Mouse (Mus musculus) left cerebral cortex, adult 2 months (tissue): ENCODE data around the gene Cmbl. TPM values are rescaled to one million over a fixed set of nuclear protein-coding genes. Genes with fewer than 3 reads are reported as not detected.

ENCODE experiments used
- DNase-seq, 2 experiments: peaks; one replicate each; pipeline ENCODE4 v3.0.0; 2021 to 2022; ENCODE audit warnings: low spot score in 2 of 2, mixed read lengths in 1 of 2; ENCODE audit errors: extremely low spot score in 1 of 2
- H3K27ac ChIP-seq: fragments of 200-600 bp; 2 replicates; pipeline ENCODE4 v1.8.1; 2022
- H3K4me3 ChIP-seq: fragments of 200-600 bp; 2 replicates; pipeline ENCODE4 v1.8.1; 2022
- CTCF ChIP-seq: fragments of 200-600 bp; IDR thresholded peaks from 2 replicates; pipeline ENCODE4 v1.8.1; 2022; ENCODE audit warnings: antibody characterized with exemption, mild to moderate bottlenecking, moderate library complexity
- intact Hi-C: fragments of 180-260 bp; cut with DNase I; formaldehyde crosslinking; loops from one replicate; pipeline ENCODE4 v1.15.1; 2025
- total RNA-seq, 2 experiments: library from RNA; stranded (reverse); gene quantifications; 2 replicates each; pipeline ENCODE4 v1.2.3; 2021

Cmbl gene
- total RNA-seq, 2 experiments from 2014 or later: 15.7 to 17.9 TPM

- Histone ChIP-seq H3K27ac (no peak overlapping the region), H3K4me3 (no peak overlapping the region)
- no peak for TF ChIP-seq CTCF
- intact Hi-C loops: loop anchor here (5.0 kb wide), 2 partner anchors 639 to 1164 kb away; partner anchors contain the start of gene Sema5a
- no peak for DNase-seq
Measured at GRCm38 (mm10) chr15:31603113-31603512, 37.9 kb downstream of the Cmbl start.

DNA sequence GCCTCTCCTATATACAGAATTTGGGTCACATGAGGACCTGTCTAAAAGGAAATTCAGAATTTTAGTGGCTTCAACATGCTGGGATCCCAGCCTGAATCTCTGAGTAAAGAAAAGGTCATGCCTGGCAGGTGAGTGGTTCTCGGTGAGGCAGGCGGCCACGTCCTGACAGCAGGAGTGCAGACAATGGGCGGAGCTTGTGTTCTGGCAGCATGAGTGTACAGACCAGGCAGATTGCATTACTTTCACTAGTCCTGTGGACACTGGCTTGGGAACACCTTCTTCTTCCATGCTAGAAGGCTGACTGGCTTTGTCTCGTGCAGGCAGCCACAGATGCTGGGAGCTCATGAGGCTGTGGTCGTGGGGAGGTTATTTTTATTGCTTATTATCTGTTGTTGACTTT, 41.6 kb downstream of the Cmbl start:
- no peak for TF ChIP-seq CTCF
- intact Hi-C loops: no loop called here

GRCm38 (mm10) chr15:31611027-31611426, 45.8 kb downstream of the Cmbl start:
- peak; percentile 60 for TF ChIP-seq CTCF
- Histone ChIP-seq H3K27ac (no peak overlapping the region), H3K4me3 (no peak overlapping the region)
- intact Hi-C loops: loop anchor here (5.0 to 10.0 kb wide), 4 partner anchors 831 to 1121 kb away; no protein-coding TSS in a partner anchor
- DNase-seq: no peak

More for the DNA sequence above, 41.6 kb downstream of the Cmbl start:
- no peak overlapping the region for H3K4me3 ChIP-seq
- no peak overlapping the region for H3K27ac ChIP-seq
- no peak for DNase-seq

GRCm38 (mm10) chr15:31611976-31612375, 46.8 kb downstream of the Cmbl start:
- Histone ChIP-seq H3K4me3 (no peak overlapping the region), H3K27ac (no peak overlapping the region)
- TF ChIP-seq CTCF: no peak
- intact Hi-C loops: loop anchor here (5.0 to 10.0 kb wide), 4 partner anchors 830 to 1120 kb away; no protein-coding TSS in a partner anchor
- DNase-seq: no peak

- Histone ChIP-seq H3K4me3 (no peak overlapping the region), H3K27ac (no peak overlapping the region)
- no peak for DNase-seq
- no peak for TF ChIP-seq CTCF
- intact Hi-C loops: loop anchor here (5.0 to 10.0 kb wide), 4 partner anchors 828 to 1118 kb away; no protein-coding TSS in a partner anchor
Measured at GRCm38 (mm10) chr15:31613826-31614453, 48.8 kb downstream of the Cmbl start.

DNA sequence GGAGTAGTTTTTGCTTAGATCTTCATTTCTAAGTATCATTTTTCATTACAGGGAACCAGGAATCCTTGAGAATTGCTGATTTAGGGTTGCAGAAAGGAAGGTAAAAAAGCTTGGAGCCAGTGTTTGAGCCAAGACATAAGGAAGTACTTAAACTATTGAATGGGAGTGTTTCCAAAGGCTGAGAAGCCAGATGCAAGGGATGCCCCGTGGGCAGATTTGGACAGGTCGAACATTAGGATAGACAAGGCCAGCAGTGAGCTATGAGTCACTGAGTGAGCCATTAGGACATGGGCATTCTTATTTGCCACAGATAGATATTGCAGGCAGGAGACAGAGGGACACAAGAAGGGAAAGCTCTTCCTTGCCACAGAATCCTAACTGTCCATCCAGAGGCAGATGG, 49.5 kb downstream of the Cmbl start:
- no peak for DNase-seq
- H3K4me3 ChIP-seq: no peak overlapping the region
- no peak overlapping the region for H3K27ac ChIP-seq
- TF ChIP-seq CTCF: no peak
- intact Hi-C loops: loop anchor here (5.0 to 10.0 kb wide), 4 partner anchors 828 to 1118 kb away; no protein-coding TSS in a partner anchor

- no peak overlapping the region for H3K4me3 ChIP-seq
- intact Hi-C loops: loop anchor here (10.0 kb wide), 1 partner anchor 948 kb away; no protein-coding TSS in a partner anchor
- H3K27ac ChIP-seq: no peak overlapping the region
- DNase-seq: no peak
- TF ChIP-seq CTCF: no peak
Measured at GRCm38 (mm10) chr15:31617261-31617660, 52.1 kb downstream of the Cmbl start.

DNA sequence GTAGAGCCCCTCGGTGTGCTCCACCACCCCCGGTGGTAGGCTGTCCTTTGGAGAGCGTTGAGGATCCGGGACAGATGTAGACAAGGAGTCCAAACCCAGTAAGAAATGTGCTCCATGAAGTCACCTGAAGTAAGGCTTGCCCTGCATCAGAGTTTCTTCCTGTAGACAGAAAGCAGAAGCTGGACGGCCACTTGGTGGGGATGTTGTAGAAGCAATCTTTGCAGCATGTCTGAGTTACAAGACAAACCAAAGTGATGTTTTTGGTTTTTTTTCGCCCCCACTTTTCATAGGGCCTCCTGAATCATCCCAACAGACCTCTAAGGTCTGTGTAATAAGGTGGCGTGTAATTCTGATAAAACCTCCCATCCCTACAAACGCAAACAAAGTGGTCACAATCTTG, 54.3 kb downstream of the Cmbl start:
- peak; percentile 34 for TF ChIP-seq CTCF
- no peak for DNase-seq
- H3K4me3 ChIP-seq: no peak overlapping the region
- no peak overlapping the region for H3K27ac ChIP-seq
- intact Hi-C loops: loop anchor here (10.0 kb wide), 1 partner anchor 945 kb away; no protein-coding TSS in a partner anchor

GRCm38 (mm10) chr15:31627277-31628154, 62.3 kb downstream of the Cmbl start:
- DNase-seq: no peak
- no peak overlapping the region for H3K27ac ChIP-seq
- TF ChIP-seq CTCF: no peak
- no peak overlapping the region for H3K4me3 ChIP-seq
- intact Hi-C loops: no loop called here

- intact Hi-C loops: no loop called here
- no peak for TF ChIP-seq CTCF
- no peak for DNase-seq
- no peak overlapping the region for H3K4me3 ChIP-seq
- H3K27ac ChIP-seq: no peak overlapping the region
Measured at GRCm38 (mm10) chr15:31628180-31628579, 63.0 kb downstream of the Cmbl start.

GRCm38 (mm10) chr15:31629556-31629955, 64.4 kb downstream of the Cmbl start:
- Histone ChIP-seq H3K4me3 (no peak overlapping the region), H3K27ac (no peak overlapping the region)
- intact Hi-C loops: no loop called here
- TF ChIP-seq CTCF: no peak
- no peak for DNase-seq

- intact Hi-C loops: no loop called here
- no peak for DNase-seq
- Histone ChIP-seq H3K4me3 (no peak overlapping the region), H3K27ac (no peak overlapping the region)
- TF ChIP-seq CTCF: no peak
Measured at GRCm38 (mm10) chr15:31631396-31631858, 66.2 kb downstream of the Cmbl start.
